Mouse (Mus musculus): ENCODE data around the gene Nploc4. TPM values are rescaled to one million over a fixed set of nuclear protein-coding genes. Genes with fewer than 3 reads are reported as not detected.
A peak's percentile ranks its signal among the peaks of the same experiment; 100 is the strongest.

Gene Nploc4
- total RNA-seq, 2 experiments from 2014 or later, result 85.2 to 95.8 TPM

- DNase-seq (ENCODE audit: low spot score in 2 of 2), result peak; percentile 89 to 90
These were observed 58.6 kb downstream of the Nploc4 start, which contains the start of gene Faap100 for GRCm38 (mm10) chr11:120378611-120379540. Gene Faap100 (minus strand): TSS chr11:120378764.

- peak in 1 of 2 experiments; percentile 44 for DNase-seq (ENCODE audit: low spot score in 2 of 2)
These were observed 59.4 kb downstream of the Nploc4 start for GRCm38 (mm10) chr11:120378031-120378610.

- DNase-seq (ENCODE audit: low spot score in 2 of 2), result no peak
These were observed 60.2 kb downstream of the Nploc4 start for GRCm38 (mm10) chr11:120377337-120377736.

GRCm38 (mm10) chr11:120376302-120377160 is 61.0 kb downstream of the Nploc4 start:
- peak in 1 of 2 experiments; percentile 47 for DNase-seq (ENCODE audit: low spot score in 2 of 2)

GRCm38 (mm10) chr11:120375324-120375723 is 62.2 kb downstream of the Nploc4 start:
- DNase-seq (ENCODE audit: low spot score in 2 of 2), result no peak

- DNase-seq (ENCODE audit: low spot score in 2 of 2), result no peak
These were observed 63.5 kb downstream of the Nploc4 start for GRCm38 (mm10) chr11:120373820-120374586.

- DNase-seq (ENCODE audit: low spot score in 2 of 2), result no peak
These were observed 64.5 kb downstream of the Nploc4 start for GRCm38 (mm10) chr11:120373025-120373424.

- peak in 1 of 2 experiments; percentile 71 for DNase-seq (ENCODE audit: low spot score in 2 of 2)
These were observed 67.9 kb downstream of the Nploc4 start for GRCm38 (mm10) chr11:120369656-120370055.

GRCm38 (mm10) chr11:120366443-120367027 is 71.0 kb downstream of the Nploc4 start:
- no peak for DNase-seq (ENCODE audit: low spot score in 2 of 2)

- DNase-seq (ENCODE audit: low spot score in 2 of 2), result no peak
These were observed 74.6 kb downstream of the Nploc4 start for GRCm38 (mm10) chr11:120362891-120363290.

- no peak for DNase-seq (ENCODE audit: low spot score in 2 of 2)
These were observed 76.2 kb downstream of the Nploc4 start, which contains the start of gene Fscn2 for GRCm38 (mm10) chr11:120361295-120361694. Gene Fscn2 (plus strand): TSS chr11:120361534.

GRCm38 (mm10) chr11:120360755-120361154 is 76.8 kb downstream of the Nploc4 start:
- no peak for DNase-seq (ENCODE audit: low spot score in 2 of 2)

GRCm38 (mm10) chr11:120360062-120360461 is 77.4 kb downstream of the Nploc4 start:
- DNase-seq (ENCODE audit: low spot score in 2 of 2), result no peak

GRCm38 (mm10) chr11:120359391-120359790 is 78.1 kb downstream of the Nploc4 start:
- no peak for DNase-seq (ENCODE audit: low spot score in 2 of 2)

- peak in 1 of 2 experiments; percentile 43 for DNase-seq (ENCODE audit: low spot score in 2 of 2)
These were observed 79.6 kb downstream of the Nploc4 start for GRCm38 (mm10) chr11:120357791-120358401.

- no peak for DNase-seq (ENCODE audit: low spot score in 2 of 2)
These were observed 80.6 kb downstream of the Nploc4 start for GRCm38 (mm10) chr11:120356900-120357299.

- DNase-seq (ENCODE audit: low spot score in 2 of 2), result peak in 1 of 2 experiments; percentile 19
These were observed 81.1 kb downstream of the Nploc4 start for GRCm38 (mm10) chr11:120356319-120356840.

- DNase-seq (ENCODE audit: low spot score in 2 of 2), result no peak
These were observed 82.0 kb downstream of the Nploc4 start for GRCm38 (mm10) chr11:120355277-120356039.
